Mouse (Mus musculus) MEL (cell line): ENCODE data around the gene Rpl9-ps6.

Source experiments
- BHLHE40 ChIP-seq: IDR thresholded peaks from 2 replicates; pipeline ENCODE4 v1.6.1; 2012; ENCODE audit warnings: low read depth, mild to moderate bottlenecking, inconsistent platforms, low read length, improper control_type of control experiment, borderline replicate concordance
- CHD1 ChIP-seq: IDR thresholded peaks from 2 replicates; pipeline ENCODE4 v1.6.1; 2012; ENCODE audit warnings: low read depth, mild to moderate bottlenecking, inconsistent platforms, low read length, improper control_type of control experiment
- CTCF ChIP-seq, 3 experiments: IDR thresholded peaks in 2 of 3; conservative IDR thresholded peaks in 1 of 3; 2 replicates each; pipeline ENCODE4 v1.5.1; 2011 to 2012; ENCODE audit warnings: low read length in 3 of 3, low read depth in 2 of 3, mild to moderate bottlenecking in 2 of 3, improper control_type of control experiment in 1 of 3, inconsistent platforms in 1 of 3, mixed read lengths in 1 of 3, moderate library complexity in 1 of 3; ENCODE audit not compliant: control insufficient read depth in 1 of 3, insufficient read depth in 1 of 3, poor library complexity in 1 of 3, severe bottlenecking in 1 of 3
- EP300 ChIP-seq, 2 experiments: IDR thresholded peaks; 2 replicates each; pipeline ENCODE4 v1.6.1; 2011; ENCODE audit warnings: improper control_type of control experiment in 2 of 2, low read length in 2 of 2, low read depth in 1 of 2, mild to moderate bottlenecking in 1 of 2
- GABPA ChIP-seq: IDR thresholded peaks from 2 replicates; pipeline ENCODE4 v1.6.1; 2012; ENCODE audit warnings: low read depth, mild to moderate bottlenecking, inconsistent platforms, low read length, improper control_type of control experiment, moderate library complexity
- GATA1 ChIP-seq: IDR thresholded peaks from 2 replicates; pipeline ENCODE4 v1.6.1; 2011; ENCODE audit warnings: low read depth, low read length, improper control_type of control experiment
- MAX ChIP-seq: IDR thresholded peaks from 2 replicates; pipeline ENCODE4 v1.6.1; 2011; ENCODE audit warnings: low read length, improper control_type of control experiment
- MAZ ChIP-seq: IDR thresholded peaks from 2 replicates; pipeline ENCODE4 v1.6.1; 2012; ENCODE audit warnings: low read depth, mild to moderate bottlenecking, inconsistent platforms, low read length, improper control_type of control experiment
- NELFE ChIP-seq: IDR thresholded peaks from 2 replicates; pipeline ENCODE4 v1.6.1; 2011; ENCODE audit warnings: low read depth, low read length, improper control_type of control experiment
- POLR2A ChIP-seq, 2 experiments: IDR thresholded peaks; 2 replicates each; pipeline ENCODE4 v1.6.1; 2011 to 2012; ENCODE audit warnings: low read length in 2 of 2, mild to moderate bottlenecking in 2 of 2, control low read depth in 1 of 2, improper control_type of control experiment in 1 of 2, low read depth in 1 of 2, moderate library complexity in 1 of 2; ENCODE audit not compliant: control insufficient read depth in 1 of 2, insufficient read depth in 1 of 2, poor library complexity in 1 of 2
- TCF12 ChIP-seq: IDR thresholded peaks from 2 replicates; pipeline ENCODE4 v1.6.1; 2014; ENCODE audit warnings: low read depth, mild to moderate bottlenecking, inconsistent platforms, low read length, improper control_type of control experiment, moderate library complexity
- USF1 ChIP-seq: IDR thresholded peaks from 2 replicates; pipeline ENCODE4 v1.6.1; 2014; ENCODE audit warnings: low read depth, mild to moderate bottlenecking, inconsistent platforms, low read length, improper control_type of control experiment, moderate library complexity
- ZC3H11A ChIP-seq: IDR thresholded peaks from 2 replicates; pipeline ENCODE4 v1.6.1; 2012; ENCODE audit warnings: low read depth, mild to moderate bottlenecking, inconsistent platforms, low read length, improper control_type of control experiment
- ZNF384 ChIP-seq: IDR thresholded peaks from 2 replicates; pipeline ENCODE4 v1.6.1; 2012; ENCODE audit warnings: low read depth, mild to moderate bottlenecking, inconsistent platforms, low read length, improper control_type of control experiment

- TF ChIP-seq ZNF384 = no peak
- no peak for TF ChIP-seq ZC3H11A
- TF ChIP-seq CTCF (IDR thresholded peaks at IDR 0.05 in 2 of 3, conservative IDR thresholded peaks at IDR 0.05 in 1 of 3; ENCODE audit: control insufficient read depth in 1 of 3, insufficient read depth in 1 of 3, low read depth in 2 of 3, low read length in 3 of 3, poor library complexity in 1 of 3, severe bottlenecking in 1 of 3) = no peak
- no peak for TF ChIP-seq POLR2A (IDR thresholded peaks at IDR 0.05; ENCODE audit: control insufficient read depth in 1 of 2, insufficient read depth in 1 of 2, low read depth in 1 of 2, low read length in 2 of 2, poor library complexity in 1 of 2)
- no peak for TF ChIP-seq TCF12
- no peak for TF ChIP-seq MAX
- no peak for TF ChIP-seq CHD1
- no peak for TF ChIP-seq GATA1
- no peak for TF ChIP-seq NELFE
- TF ChIP-seq GABPA = no peak
- TF ChIP-seq BHLHE40 = no peak
- no peak for TF ChIP-seq EP300 (IDR thresholded peaks at IDR 0.05; ENCODE audit: low read depth in 1 of 2, low read length in 2 of 2)
- no peak for TF ChIP-seq MAZ
- no peak for TF ChIP-seq USF1
These were observed 31.6 kb upstream of the Rpl9-ps6 start for GRCm38 (mm10) chr19:32498002-32498401.
